Mouse (Mus musculus) spleen, adult 18-20 months (tissue): Measurements from ENCODE around the gene Pid1.
"Not testable (repeated sequence)": the region's sequence is repeated elsewhere in the genome, so short reads cannot be mapped to it uniquely, and the experiment has no call there.

ENCODE experiments used
- DNase-seq, 2 experiments: peaks; one replicate each; pipeline ENCODE4 v3.0.0; 2022; ENCODE audit warnings: mixed read lengths in 2 of 2

Gene Pid1

GRCm38 (mm10) chr1:84271712-84272200 lies 92.2 kb downstream of the Pid1 start:
- no peak for DNase-seq

- DNase-seq = no peak
Measured at GRCm38 (mm10) chr1:84257656-84258055, 106.3 kb downstream of the Pid1 start.

- DNase-seq = no peak
Measured at GRCm38 (mm10) chr1:84254361-84254760, 109.6 kb downstream of the Pid1 start.

- no peak for DNase-seq
Measured at GRCm38 (mm10) chr1:84253838-84254237, 110.1 kb downstream of the Pid1 start.

- no peak for DNase-seq
Measured at GRCm38 (mm10) chr1:84251205-84251604, 112.8 kb downstream of the Pid1 start.

- no peak for DNase-seq
Measured at GRCm38 (mm10) chr1:84250770-84251169, 113.2 kb downstream of the Pid1 start.

GRCm38 (mm10) chr1:84249772-84250338 lies 114.1 kb downstream of the Pid1 start:
- no peak for DNase-seq

- DNase-seq = no peak
Measured at GRCm38 (mm10) chr1:84247111-84247510, 116.9 kb downstream of the Pid1 start.

GRCm38 (mm10) chr1:84241192-84241828 lies 122.7 kb downstream of the Pid1 start:
- DNase-seq = no peak

- DNase-seq = no peak
Measured at GRCm38 (mm10) chr1:84240203-84240602, 123.8 kb downstream of the Pid1 start.

- DNase-seq = no peak
Measured at GRCm38 (mm10) chr1:84230431-84230830, 133.5 kb downstream of the Pid1 start.

- no peak for DNase-seq
Measured at GRCm38 (mm10) chr1:84225626-84226025, 138.4 kb downstream of the Pid1 start.

- no peak for DNase-seq
Measured at GRCm38 (mm10) chr1:84222051-84222450, 141.9 kb downstream of the Pid1 start.

- DNase-seq = no peak
Measured at GRCm38 (mm10) chr1:84218605-84219004, 145.4 kb downstream of the Pid1 start.

GRCm38 (mm10) chr1:84217777-84218176 lies 146.2 kb downstream of the Pid1 start:
- no peak for DNase-seq

GRCm38 (mm10) chr1:84211507-84211906 lies 152.5 kb downstream of the Pid1 start:
- DNase-seq = no peak

- not testable (repeated sequence) for DNase-seq
Measured at GRCm38 (mm10) chr1:84205746-84206145, 158.2 kb downstream of the Pid1 start.

- DNase-seq = no peak
Measured at GRCm38 (mm10) chr1:84203494-84203893, 160.5 kb downstream of the Pid1 start.

GRCm38 (mm10) chr1:84199890-84200289 lies 164.1 kb downstream of the Pid1 start:
- DNase-seq = no peak

- DNase-seq = no peak
Measured at GRCm38 (mm10) chr1:84198887-84199286, 165.1 kb downstream of the Pid1 start.

GRCm38 (mm10) chr1:84192167-84192566 lies 171.8 kb downstream of the Pid1 start:
- no peak for DNase-seq

- DNase-seq = no peak
Measured at GRCm38 (mm10) chr1:84189446-84189845, 174.5 kb downstream of the Pid1 start.

GRCm38 (mm10) chr1:84186756-84187437 lies 177.1 kb downstream of the Pid1 start:
- no peak for DNase-seq

- no peak for DNase-seq
Measured at GRCm38 (mm10) chr1:84177696-84178095, 186.3 kb downstream of the Pid1 start.
